Mouse (Mus musculus) lung, postnatal 4 days (tissue): Measurements from ENCODE around the gene Hist1h2ad.
A peak's percentile ranks its signal among the peaks of the same experiment; 100 is the strongest.
"Not testable (repeated sequence)": the region's sequence is repeated elsewhere in the genome, so short reads cannot be mapped to it uniquely, and the experiment has no call there.

Experiments used
- DNase-seq, 2 experiments: peaks; one replicate each; pipeline ENCODE4 v3.0.0; 2021

Gene Hist1h2ad

GRCm38 (mm10) chr13:23570261-23571021, 3.7 kb upstream of the Hist1h2ad start:
- DNase-seq, result not testable (repeated sequence)

- DNase-seq, result peak; percentile 73 to 77
Measured at GRCm38 (mm10) chr13:23571022-23571503, 3.1 kb upstream of the Hist1h2ad start, which contains the start of the genes Hist1h2ae and Hist1h2bg. TSS of gene Hist1h2ae (minus strand) at chr13:23571220. TSS of gene Hist1h2bg (plus strand) at chr13:23571396.

- peak in 1 of 2 experiments; percentile 7 for DNase-seq
Measured at GRCm38 (mm10) chr13:23571504-23572217, 2.5 kb upstream of the Hist1h2ad start.

DNA sequence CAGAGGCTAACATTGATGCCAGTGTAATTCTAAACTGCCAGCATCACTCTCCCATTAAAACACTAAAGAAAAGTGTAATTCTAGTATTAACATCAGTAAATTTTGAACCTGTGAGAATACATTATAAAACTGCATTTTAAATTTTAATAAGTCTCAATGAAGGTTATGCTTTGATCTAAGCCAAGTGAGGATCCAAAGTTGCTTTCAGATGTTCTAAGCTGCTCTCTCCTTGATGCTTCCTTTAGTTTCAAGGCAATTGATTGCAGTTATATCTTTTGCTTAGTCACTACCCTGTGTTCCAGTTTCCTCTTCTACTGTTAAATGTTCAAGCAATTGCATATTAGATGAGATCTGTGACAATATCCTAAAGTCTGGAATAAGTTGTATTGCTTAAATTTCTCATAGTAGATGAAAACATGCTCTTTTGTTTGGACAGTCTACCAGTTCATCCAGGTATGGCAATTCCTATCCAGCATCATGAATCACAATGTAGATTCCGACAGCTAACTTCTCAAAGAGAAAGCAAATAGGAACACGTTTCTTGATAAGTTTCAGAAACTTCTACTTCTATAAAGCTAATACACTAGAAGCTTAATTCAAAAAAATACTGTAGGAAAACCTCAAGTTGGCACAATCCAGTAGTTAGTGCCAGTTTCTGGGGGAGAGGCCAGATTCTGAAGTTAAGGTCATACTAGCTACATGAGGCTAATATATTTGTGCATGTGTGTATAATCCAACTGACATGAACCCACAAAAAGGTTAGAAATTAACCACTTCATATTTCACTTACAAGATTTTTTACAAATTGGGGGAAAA, 1.8 kb upstream of the Hist1h2ad start:
- DNase-seq, result no peak

GRCm38 (mm10) chr13:23573034-23573897, 915 bp upstream of the Hist1h2ad start:
- not testable (repeated sequence) for DNase-seq

DNA sequence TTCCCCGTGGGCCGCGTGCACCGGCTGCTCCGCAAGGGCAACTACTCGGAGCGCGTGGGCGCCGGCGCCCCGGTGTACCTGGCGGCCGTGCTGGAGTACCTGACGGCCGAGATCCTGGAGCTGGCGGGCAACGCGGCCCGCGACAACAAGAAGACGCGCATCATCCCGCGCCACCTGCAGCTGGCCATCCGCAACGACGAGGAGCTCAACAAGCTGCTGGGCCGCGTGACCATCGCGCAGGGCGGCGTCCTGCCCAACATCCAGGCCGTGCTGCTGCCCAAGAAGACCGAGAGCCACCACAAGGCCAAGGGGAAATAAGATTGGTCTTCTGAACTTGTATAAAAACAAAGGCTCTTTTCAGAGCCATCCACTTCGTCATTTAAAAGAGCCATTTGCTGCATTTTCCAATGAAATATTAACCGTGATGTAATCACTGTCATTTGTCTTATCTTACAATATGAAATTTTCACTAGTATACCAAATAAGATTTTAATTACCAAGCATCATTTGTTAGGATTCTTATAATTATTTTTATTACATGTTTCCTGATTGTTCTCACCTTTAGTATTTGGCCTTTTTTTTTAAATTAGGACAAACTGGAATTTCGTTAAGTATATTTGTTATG, 477 bp downstream of the Hist1h2ad start:
- DNase-seq, result not testable (repeated sequence)

- peak; percentile 43 to 69 for DNase-seq
Measured at GRCm38 (mm10) chr13:23575271-23575851, 1.2 kb downstream of the Hist1h2ad start, which contains the start of gene Hist1h3d. TSS of gene Hist1h3d (plus strand) at chr13:23575763.

- DNase-seq, result not testable (repeated sequence)
Measured at GRCm38 (mm10) chr13:23575864-23576313, 1.7 kb downstream of the Hist1h2ad start.

DNA sequence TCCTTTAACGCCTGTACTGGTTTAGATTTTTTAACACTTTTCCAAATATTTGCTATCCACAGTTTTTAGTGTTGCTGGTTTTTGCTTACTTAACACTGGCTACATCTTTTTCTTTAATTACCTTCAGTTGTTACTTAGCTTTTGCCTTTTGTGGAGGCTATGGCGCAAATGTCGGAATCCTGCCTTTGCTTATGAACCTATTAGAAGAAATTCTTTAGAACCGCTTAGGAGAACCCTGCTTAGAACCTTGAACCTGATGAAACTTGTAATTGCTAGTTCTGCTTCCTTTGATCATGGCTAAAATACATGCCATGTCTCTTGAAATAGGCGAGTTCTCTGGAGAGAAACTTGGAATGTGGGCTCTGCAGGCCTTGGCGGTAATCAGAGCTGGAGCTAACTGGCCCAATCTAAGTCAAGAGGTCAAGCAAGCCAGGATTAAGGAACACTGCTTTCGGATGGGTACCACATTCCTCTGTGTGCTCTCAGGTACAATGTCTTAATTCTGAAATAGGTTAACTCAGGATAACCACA, 2.2 kb downstream of the Hist1h2ad start:
- DNase-seq, result no peak

GRCm38 (mm10) chr13:23576906-23577639, 2.9 kb downstream of the Hist1h2ad start:
- no peak for DNase-seq

DNA sequence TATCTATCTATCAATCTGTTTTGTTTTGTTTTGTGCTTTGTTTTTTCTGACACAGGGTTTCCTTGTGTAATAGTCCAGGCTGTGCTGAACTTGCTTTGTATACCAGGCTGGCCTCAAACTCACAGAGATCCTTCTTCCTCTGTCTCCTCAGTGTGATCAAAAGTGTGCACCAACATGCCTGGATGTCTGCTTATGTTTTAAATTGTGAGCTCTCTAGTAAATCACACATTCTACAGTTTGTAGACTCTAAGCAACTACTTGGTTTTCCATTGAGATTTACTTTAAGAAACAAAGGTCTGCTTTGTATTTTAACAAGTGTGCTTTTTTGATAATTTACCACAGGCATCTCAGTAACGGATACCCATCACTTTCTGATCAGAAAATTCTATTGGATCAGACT, 3.7 kb downstream of the Hist1h2ad start:
- no peak for DNase-seq

- peak; percentile 95 to 99 for DNase-seq
Measured at GRCm38 (mm10) chr13:23581408-23582218, 7.4 kb downstream of the Hist1h2ad start, which contains the start of gene Hist1h4d. TSS of gene Hist1h4d (plus strand) at chr13:23581598.

- no peak for DNase-seq
Measured at GRCm38 (mm10) chr13:23582219-23583056, 8.3 kb downstream of the Hist1h2ad start.

DNA sequence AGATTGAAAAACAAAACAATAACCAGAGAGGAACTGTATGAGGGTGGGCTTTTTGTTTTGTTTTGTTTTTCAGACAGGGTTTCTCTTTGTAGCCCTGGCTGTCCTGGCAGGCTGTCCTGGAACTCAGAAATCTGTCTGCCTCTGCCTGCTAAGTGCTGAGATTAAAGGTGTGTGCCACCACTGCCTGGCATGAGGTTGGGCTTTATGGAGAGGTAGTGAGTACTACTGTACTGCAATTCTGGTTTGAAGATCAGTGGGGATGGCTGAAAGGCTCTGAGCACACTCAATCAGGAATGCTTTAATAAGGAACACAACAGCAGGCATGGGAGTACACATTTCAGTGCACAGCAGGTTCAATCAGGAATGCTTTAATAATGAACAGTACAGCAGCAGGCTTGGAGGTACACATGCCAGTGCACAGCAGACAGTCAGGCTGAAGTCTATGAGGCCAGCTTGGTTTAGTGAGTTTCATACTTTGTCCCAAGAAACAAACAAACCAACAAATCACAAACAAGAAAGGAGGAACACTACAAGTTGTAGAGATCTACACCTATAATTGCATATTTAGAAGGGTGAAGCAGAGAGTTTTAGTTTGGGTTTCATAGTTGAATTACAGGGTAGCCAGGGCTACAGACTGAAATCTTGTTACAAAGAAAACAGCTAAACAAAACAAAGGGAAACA, 9.3 kb downstream of the Hist1h2ad start:
- DNase-seq, result no peak

- DNase-seq, result peak in 1 of 2 experiments; percentile 19
Measured at GRCm38 (mm10) chr13:23584331-23584730, 10.2 kb downstream of the Hist1h2ad start.

- peak; percentile 74 to 80 for DNase-seq
Measured at GRCm38 (mm10) chr13:23585029-23585441, 10.9 kb downstream of the Hist1h2ad start.

- peak; percentile 80 for DNase-seq
Measured at GRCm38 (mm10) chr13:23585442-23586098, 11.4 kb downstream of the Hist1h2ad start.
